Mouse (Mus musculus): ENCODE results near the gene Ndufs8. TPM values are rescaled to one million over a fixed set of nuclear protein-coding genes. Genes with fewer than 3 reads are reported as not detected.

Ndufs8 gene
- polyA plus RNA-seq, 1 experiment from 2014 or later, result 361 TPM

DNA sequence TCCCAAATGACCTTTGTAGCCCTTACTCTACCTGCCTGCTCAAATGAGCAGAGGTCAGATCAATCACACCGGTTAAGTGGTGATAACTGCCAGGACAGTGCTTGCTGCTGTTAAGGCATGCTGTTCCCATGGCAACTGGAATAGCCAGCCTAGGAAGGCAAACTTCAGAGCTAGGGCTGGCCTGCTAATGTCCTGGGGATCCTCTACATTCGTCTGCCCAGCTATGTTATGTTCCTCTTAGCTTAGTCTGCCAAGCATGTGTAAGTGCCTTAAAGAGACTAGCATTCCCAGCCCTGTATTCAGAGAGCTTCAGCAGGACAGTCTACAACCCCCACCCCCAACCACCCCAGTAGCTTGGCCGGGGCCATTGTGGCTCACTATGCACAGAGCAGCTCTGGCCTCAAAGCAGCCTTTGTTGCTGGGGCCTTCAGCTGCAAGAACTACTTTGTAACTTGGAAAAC lies 17.4 kb downstream of the Ndufs8 start:
- peaks cover 67% of the 10 kb centered on the region for H3K36me3 ChIP-seq (ENCODE audit: control insufficient read depth, insufficient read depth, low read length)
- no peak overlapping the region for H3K9ac ChIP-seq (replicated peaks; ENCODE audit: low read depth, low read length)
- H3K4me3 ChIP-seq (ENCODE audit: low read depth, low read length), result no peak overlapping the region
- no peaks in the 10 kb centered on the region for H3K9me3 ChIP-seq (ENCODE audit: control insufficient read depth, low read depth, low read length)
- no peak overlapping the region for H3K27ac ChIP-seq (ENCODE audit: low read length)
- WGBS, result 24% methylated on average over 3 of the region's 3 CpGs
- 0 out of 2 replicates have a peak, but pooled peaks have one; percentile 56 for ATAC-seq (ENCODE audit: insufficient number of reproducible peaks, insufficient read depth, low FRiP score, low read depth)
- H3K27me3 ChIP-seq (ENCODE audit: control insufficient read depth, insufficient read depth, low read length), result no peaks in the 10 kb centered on the region
- no peak overlapping the region for H3K4me2 ChIP-seq (replicated peaks; ENCODE audit: low read depth, low read length)
- no peaks in the 10 kb centered on the region for H3K4me1 ChIP-seq (ENCODE audit: control insufficient read depth, insufficient read depth, low read length)

DNA sequence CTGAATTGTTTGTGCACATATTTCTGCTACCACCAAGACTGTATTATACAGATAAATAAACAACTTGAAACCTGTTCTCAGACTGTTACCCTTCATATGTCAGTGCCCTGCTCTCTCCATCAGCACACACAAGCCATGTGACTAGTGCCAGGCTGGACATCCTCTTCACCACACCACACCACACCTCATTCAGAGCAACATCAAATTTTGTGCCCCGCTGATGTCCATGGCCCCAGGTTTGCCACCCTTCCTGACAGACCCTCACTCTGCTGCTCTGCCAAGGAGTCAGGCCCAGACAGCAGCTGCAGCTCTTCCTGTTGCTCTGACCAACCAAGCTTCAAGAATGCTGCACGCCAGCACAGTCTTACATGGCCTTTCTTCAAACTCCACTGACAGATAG lies 18.3 kb downstream of the Ndufs8 start:
- H3K36me3 ChIP-seq (ENCODE audit: control insufficient read depth, insufficient read depth, low read length), result peaks cover 72% of the 10 kb centered on the region
- 87% methylated on average over 2 of the region's 2 CpGs for WGBS
- no peak for ATAC-seq (ENCODE audit: insufficient number of reproducible peaks, insufficient read depth, low FRiP score, low read depth)

GRCm38 (mm10) chr19:3893545-3894116 lies 18.9 kb downstream of the Ndufs8 start:
- Histone ChIP-seq H3K4me3 (ENCODE audit: low read depth, low read length) (no peak overlapping the region), H3K9me3 (ENCODE audit: control insufficient read depth, low read depth, low read length) (no peaks in the 10 kb centered on the region), H3K36me3 (ENCODE audit: control insufficient read depth, insufficient read depth, low read length) (peaks cover 72% of the 10 kb centered on the region), H3K4me1 (ENCODE audit: control insufficient read depth, insufficient read depth, low read length) (no peaks in the 10 kb centered on the region), H3K4me2 (replicated peaks; ENCODE audit: low read depth, low read length) (no peak overlapping the region), H3K27ac (ENCODE audit: low read length) (no peak overlapping the region), H3K9ac (replicated peaks; ENCODE audit: low read depth, low read length) (no peak overlapping the region), H3K27me3 (ENCODE audit: control insufficient read depth, insufficient read depth, low read length) (no peaks in the 10 kb centered on the region)
- ATAC-seq (ENCODE audit: insufficient number of reproducible peaks, insufficient read depth, low FRiP score, low read depth), result no peak
- 83% methylated on average over 4 of the region's 4 CpGs for WGBS

More for the DNA sequence above, 18.3 kb downstream of the Ndufs8 start:
- H3K27me3 ChIP-seq (ENCODE audit: control insufficient read depth, insufficient read depth, low read length), result no peaks in the 10 kb centered on the region
- no peak overlapping the region for H3K9ac ChIP-seq (replicated peaks; ENCODE audit: low read depth, low read length)
- H3K4me3 ChIP-seq (ENCODE audit: low read depth, low read length), result no peak overlapping the region
- no peak overlapping the region for H3K4me2 ChIP-seq (replicated peaks; ENCODE audit: low read depth, low read length)
- no peaks in the 10 kb centered on the region for H3K4me1 ChIP-seq (ENCODE audit: control insufficient read depth, insufficient read depth, low read length)
- no peaks in the 10 kb centered on the region for H3K9me3 ChIP-seq (ENCODE audit: control insufficient read depth, low read depth, low read length)
- H3K27ac ChIP-seq (ENCODE audit: low read length), result no peak overlapping the region

GRCm38 (mm10) chr19:3890181-3890580 lies 22.4 kb downstream of the Ndufs8 start:
- ATAC-seq (ENCODE audit: insufficient number of reproducible peaks, insufficient read depth, low FRiP score, low read depth), result no peak
- Histone ChIP-seq H3K9me3 (ENCODE audit: control insufficient read depth, low read depth, low read length) (no peaks in the 10 kb centered on the region), H3K27me3 (ENCODE audit: control insufficient read depth, insufficient read depth, low read length) (no peaks in the 10 kb centered on the region), H3K36me3 (ENCODE audit: control insufficient read depth, insufficient read depth, low read length) (peaks cover 64% of the 10 kb centered on the region), H3K4me3 (ENCODE audit: low read depth, low read length) (no peak overlapping the region), H3K9ac (replicated peaks; ENCODE audit: low read depth, low read length) (no peak overlapping the region), H3K4me1 (ENCODE audit: control insufficient read depth, insufficient read depth, low read length) (no peaks in the 10 kb centered on the region), H3K27ac (ENCODE audit: low read length) (no peak overlapping the region), H3K4me2 (replicated peaks; ENCODE audit: low read depth, low read length) (no peak overlapping the region)
- WGBS, result 78% methylated on average over 8 of the region's 8 CpGs

DNA sequence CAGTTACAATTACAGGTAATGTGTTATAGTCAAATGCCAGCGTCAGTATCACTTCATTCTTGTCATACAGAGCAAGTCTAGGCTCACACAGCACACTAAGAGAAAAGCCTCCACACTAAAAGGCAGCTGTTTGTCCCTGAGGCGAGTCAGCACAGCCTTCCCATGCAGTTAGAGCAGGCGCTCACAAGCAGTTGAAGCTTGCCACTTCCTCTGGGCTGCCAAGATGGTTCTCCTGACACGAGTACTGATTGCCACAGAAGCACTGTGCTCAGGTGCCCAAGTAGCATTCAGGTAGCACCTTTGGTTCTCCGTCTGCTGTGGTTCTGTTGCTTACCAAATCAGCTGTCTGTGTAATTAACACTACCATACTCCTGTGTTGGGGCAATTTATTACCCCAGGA lies 23.5 kb downstream of the Ndufs8 start:
- H3K4me3 ChIP-seq (ENCODE audit: low read depth, low read length), result no peak overlapping the region
- no peak overlapping the region for H3K9ac ChIP-seq (replicated peaks; ENCODE audit: low read depth, low read length)
- H3K4me1 ChIP-seq (ENCODE audit: control insufficient read depth, insufficient read depth, low read length), result no peaks in the 10 kb centered on the region
- peaks cover 59% of the 10 kb centered on the region for H3K36me3 ChIP-seq (ENCODE audit: control insufficient read depth, insufficient read depth, low read length)
- no peaks in the 10 kb centered on the region for H3K27me3 ChIP-seq (ENCODE audit: control insufficient read depth, insufficient read depth, low read length)
- no peak overlapping the region for H3K27ac ChIP-seq (ENCODE audit: low read length)
- H3K9me3 ChIP-seq (ENCODE audit: control insufficient read depth, low read depth, low read length), result no peaks in the 10 kb centered on the region
- ATAC-seq (ENCODE audit: insufficient number of reproducible peaks, insufficient read depth, low FRiP score, low read depth), result no peak
- 89% methylated on average over 5 of the region's 5 CpGs for WGBS
- no peak overlapping the region for H3K4me2 ChIP-seq (replicated peaks; ENCODE audit: low read depth, low read length)

- Histone ChIP-seq H3K27ac (ENCODE audit: low read length) (no peak overlapping the region), H3K36me3 (ENCODE audit: control insufficient read depth, insufficient read depth, low read length) (peaks cover 18% of the 10 kb centered on the region; the same call in 1 of the 2 replicates), H3K4me2 (replicated peaks; ENCODE audit: low read depth, low read length) (no peak overlapping the region), H3K27me3 (ENCODE audit: control insufficient read depth, insufficient read depth, low read length) (no peaks in the 10 kb centered on the region), H3K9me3 (ENCODE audit: control insufficient read depth, low read depth, low read length) (no peaks in the 10 kb centered on the region), H3K9ac (replicated peaks; ENCODE audit: low read depth, low read length) (no peak overlapping the region), H3K4me3 (ENCODE audit: low read depth, low read length) (no peak overlapping the region), H3K4me1 (ENCODE audit: control insufficient read depth, insufficient read depth, low read length) (peaks cover 6% of the 10 kb centered on the region; the same call in 1 of the 2 replicates)
- ATAC-seq (ENCODE audit: insufficient number of reproducible peaks, insufficient read depth, low FRiP score, low read depth), result no peak
- 50% methylated on average over 6 of the region's 6 CpGs for WGBS
Observed at GRCm38 (mm10) chr19:3884325-3884990, 28.1 kb downstream of the Ndufs8 start.

GRCm38 (mm10) chr19:3882214-3882613 lies 30.4 kb downstream of the Ndufs8 start:
- peaks cover 6% of the 10 kb centered on the region; the same call in 1 of the 2 replicates for H3K4me1 ChIP-seq (ENCODE audit: control insufficient read depth, insufficient read depth, low read length)
- H3K36me3 ChIP-seq (ENCODE audit: control insufficient read depth, insufficient read depth, low read length), result peaks cover 15% of the 10 kb centered on the region; the same call in 1 of the 2 replicates
- no peak overlapping the region for H3K9ac ChIP-seq (replicated peaks; ENCODE audit: low read depth, low read length)
- 83% methylated on average over 4 of the region's 4 CpGs for WGBS
- no peaks in the 10 kb centered on the region for H3K9me3 ChIP-seq (ENCODE audit: control insufficient read depth, low read depth, low read length)
- H3K4me2 ChIP-seq (replicated peaks; ENCODE audit: low read depth, low read length), result no peak overlapping the region
- H3K27ac ChIP-seq (ENCODE audit: low read length), result no peak overlapping the region
- H3K4me3 ChIP-seq (ENCODE audit: low read depth, low read length), result no peak overlapping the region
- H3K27me3 ChIP-seq (ENCODE audit: control insufficient read depth, insufficient read depth, low read length), result no peaks in the 10 kb centered on the region
- no peak for ATAC-seq (ENCODE audit: insufficient number of reproducible peaks, insufficient read depth, low FRiP score, low read depth)

- ATAC-seq (ENCODE audit: insufficient number of reproducible peaks, insufficient read depth, low FRiP score, low read depth), result no peak
- H3K4me3 ChIP-seq (ENCODE audit: low read depth, low read length), result no peak overlapping the region
- H3K9ac ChIP-seq (replicated peaks; ENCODE audit: low read depth, low read length), result no peak overlapping the region
Observed at GRCm38 (mm10) chr19:3880054-3880848, 32.3 kb downstream of the Ndufs8 start.

More at GRCm38 (mm10) chr19:3880054-3880848, 32.3 kb downstream of the Ndufs8 start:
- H3K27ac ChIP-seq (ENCODE audit: low read length), result no peak overlapping the region
- H3K36me3 ChIP-seq (ENCODE audit: control insufficient read depth, insufficient read depth, low read length), result peaks cover 4% of the 10 kb centered on the region
- H3K4me1 ChIP-seq (ENCODE audit: control insufficient read depth, insufficient read depth, low read length), result peaks cover 6% of the 10 kb centered on the region; the same call in 1 of the 2 replicates
- no peaks in the 10 kb centered on the region for H3K9me3 ChIP-seq (ENCODE audit: control insufficient read depth, low read depth, low read length)
- no peaks in the 10 kb centered on the region for H3K27me3 ChIP-seq (ENCODE audit: control insufficient read depth, insufficient read depth, low read length)
- H3K4me2 ChIP-seq (replicated peaks; ENCODE audit: low read depth, low read length), result no peak overlapping the region
- WGBS, result 86% methylated on average over 6 of the region's 6 CpGs
